Mouse (Mus musculus): Measurements from ENCODE around the gene Cyb561.
A peak's percentile ranks its signal among the peaks of the same experiment; 100 is the strongest.

Gene Cyb561

GRCm38 (mm10) chr11:105952911-105953386 is at the start of gene Cyb561:
Gene Cyb561, minus strand, starts transcription at chr11:105953336.
- DNase-seq: no peak

DNA sequence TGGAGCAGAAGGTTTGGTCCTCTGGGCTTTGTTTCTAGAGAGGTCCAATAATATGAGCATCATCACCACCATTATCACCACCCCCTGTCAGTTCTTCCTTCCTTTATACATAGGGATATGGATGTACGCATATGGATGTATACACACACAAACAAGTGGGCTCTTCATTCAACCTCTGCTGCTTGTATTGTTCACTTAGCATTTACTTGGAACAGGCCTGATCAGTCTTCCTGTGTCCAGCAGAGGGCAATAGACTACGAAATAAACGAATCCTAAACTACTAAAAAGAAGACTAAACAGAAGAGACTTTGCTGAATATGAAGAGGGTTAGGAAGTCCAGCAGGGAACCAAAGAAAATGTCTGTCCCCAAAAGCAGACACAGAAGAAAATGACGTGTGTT is 48.6 kb upstream of the Cyb561 start:
- peak; percentile 36 for DNase-seq

DNA sequence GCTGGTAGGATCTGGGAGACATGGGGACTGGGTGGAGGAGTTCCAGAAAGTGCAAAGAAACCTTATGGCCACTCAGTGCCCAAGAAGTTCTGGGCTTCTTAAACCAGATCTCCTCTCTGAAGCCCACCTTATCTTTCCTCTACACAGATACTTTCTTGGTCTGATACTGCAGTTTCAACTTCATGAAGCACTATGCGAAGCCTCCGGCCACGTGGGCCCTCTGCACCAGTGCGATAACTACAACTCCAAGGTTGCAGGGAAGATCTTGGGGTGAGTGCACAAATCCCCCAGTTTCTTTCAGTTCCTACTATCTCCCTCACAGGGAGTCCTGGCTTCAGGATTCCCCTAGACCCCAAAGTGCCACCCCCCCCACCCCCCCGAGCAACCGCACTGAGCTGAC is 46.9 kb upstream of the Cyb561 start:
- no peak for DNase-seq

- no peak for DNase-seq
Measured at GRCm38 (mm10) chr11:105994375-105994774, 41.2 kb upstream of the Cyb561 start, which contains the start of gene Ace3. Gene Ace3, plus strand, starts transcription at chr11:105994675.

DNA sequence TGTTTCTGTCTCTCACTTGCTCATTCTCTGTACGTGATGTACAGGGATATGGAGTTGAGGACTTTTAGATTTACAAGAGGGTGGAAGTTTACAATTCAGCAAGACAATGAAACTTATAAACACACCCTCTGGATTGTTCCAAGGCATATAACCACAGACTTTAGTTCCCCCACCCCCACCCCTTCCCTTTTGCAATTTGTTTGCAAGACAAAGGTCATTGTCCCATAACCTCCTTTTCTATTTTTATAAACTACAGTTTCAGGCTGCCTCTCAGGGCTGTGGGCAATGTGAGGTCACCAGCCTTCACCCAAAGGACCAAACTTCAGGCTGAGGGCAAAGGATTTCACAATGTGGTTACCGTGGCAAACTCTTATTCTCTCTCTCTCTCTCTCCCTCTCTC is 37.1 kb upstream of the Cyb561 start:
- no peak for DNase-seq

DNA sequence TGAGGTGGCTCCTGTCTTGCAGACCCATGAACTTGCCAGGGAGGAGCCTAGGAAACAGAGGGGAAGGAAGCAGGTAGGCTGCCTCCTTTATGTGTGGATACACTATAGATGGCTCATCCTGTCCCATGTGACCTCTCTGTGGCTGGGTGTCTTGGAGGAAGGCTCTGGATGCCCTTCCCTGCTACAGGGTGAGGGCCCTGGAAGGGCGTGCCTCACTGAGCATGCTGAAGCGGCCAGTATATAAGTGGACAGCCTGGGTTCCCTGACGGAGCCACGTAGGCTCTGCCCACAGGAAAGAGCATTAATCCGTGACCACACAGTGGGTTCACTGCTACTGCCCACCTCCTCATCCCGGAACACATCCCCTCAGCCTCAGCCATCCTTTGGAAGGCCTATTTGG is 36.3 kb upstream of the Cyb561 start:
- no peak for DNase-seq

- no peak for DNase-seq
Measured at GRCm38 (mm10) chr11:105987446-105987845, 34.3 kb upstream of the Cyb561 start.

DNA sequence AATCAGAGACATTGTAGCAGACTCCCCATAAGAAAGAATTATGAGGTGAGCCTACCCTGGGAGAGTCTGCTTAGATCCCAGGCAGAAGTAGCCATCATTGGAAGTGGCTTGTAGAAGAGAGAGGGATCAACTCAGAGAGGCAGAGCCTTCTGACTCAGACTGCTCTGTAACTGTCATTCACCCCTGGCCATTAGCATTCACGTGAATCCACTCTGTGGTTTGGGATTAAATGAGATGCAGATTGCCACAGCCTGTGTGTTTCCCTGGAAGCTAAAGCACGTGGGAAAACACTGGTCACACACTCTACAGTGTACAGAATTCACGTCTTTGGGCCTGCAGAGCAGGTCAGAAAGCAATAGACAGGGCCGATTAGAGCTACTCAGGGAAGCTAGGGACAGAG is 31.3 kb upstream of the Cyb561 start:
- no peak for DNase-seq

- DNase-seq: no peak
Measured at GRCm38 (mm10) chr11:105978634-105979033, 25.5 kb upstream of the Cyb561 start.

DNA sequence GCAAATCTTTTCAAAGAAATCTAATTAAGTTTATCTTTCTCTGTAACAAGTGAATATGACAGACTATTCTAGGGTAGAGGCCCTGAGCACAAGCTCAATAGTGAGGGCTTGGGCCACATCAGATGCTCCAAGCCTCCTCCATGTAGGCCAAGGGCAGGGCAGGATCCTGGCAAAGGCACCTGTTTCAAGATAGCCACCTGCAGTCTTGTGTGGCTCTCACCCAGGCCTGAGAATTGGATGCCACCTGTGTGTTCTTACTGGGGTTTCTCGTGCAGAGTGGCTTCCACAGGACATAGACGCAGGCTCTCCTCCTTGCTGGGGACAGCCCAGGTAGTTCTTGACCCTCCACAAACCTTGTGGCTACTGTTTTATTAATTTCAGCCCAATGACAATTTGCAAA is 25.1 kb upstream of the Cyb561 start:
- no peak for DNase-seq

GRCm38 (mm10) chr11:105975636-105976035 is 22.5 kb upstream of the Cyb561 start:
- no peak for DNase-seq

DNA sequence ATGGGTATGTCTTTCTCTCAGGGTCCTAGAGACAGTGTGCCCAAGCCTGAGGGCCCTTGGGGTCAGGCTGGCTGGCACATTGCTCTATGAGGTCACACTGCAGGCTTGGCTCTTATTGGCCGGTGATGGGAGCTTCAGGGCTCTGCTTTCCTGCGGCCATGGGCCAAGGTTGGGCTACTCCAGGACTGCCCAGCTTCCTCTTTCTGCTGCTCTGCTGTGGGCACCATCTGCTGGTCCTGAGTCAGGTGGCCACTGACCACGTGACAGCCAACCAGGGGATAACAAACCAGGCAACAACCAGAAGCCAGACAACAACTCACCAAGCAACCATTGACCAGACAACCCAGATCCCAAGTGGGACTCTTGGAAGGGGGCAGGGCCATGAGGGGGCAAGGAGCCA is 21.9 kb upstream of the Cyb561 start:
- DNase-seq: no peak

DNA sequence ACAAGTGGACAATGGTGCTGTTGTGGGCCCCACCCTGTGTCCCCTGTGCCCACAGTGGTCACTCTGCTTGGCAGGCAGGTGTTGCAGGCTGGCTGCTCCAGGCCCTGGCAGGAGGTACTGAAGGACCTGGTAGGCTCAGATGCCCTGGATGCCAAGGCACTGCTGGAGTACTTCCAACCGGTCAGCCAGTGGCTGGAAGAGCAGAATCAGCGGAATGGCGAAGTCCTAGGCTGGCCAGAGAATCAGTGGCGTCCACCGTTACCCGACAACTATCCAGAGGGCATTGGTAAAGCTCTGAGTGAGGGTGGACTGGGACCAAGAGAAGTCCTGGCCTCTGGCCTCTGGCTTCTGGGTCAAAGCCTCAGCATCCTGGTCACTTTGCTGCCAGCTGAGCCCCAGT is 21.5 kb upstream of the Cyb561 start:
- DNase-seq: peak; percentile 44

DNA sequence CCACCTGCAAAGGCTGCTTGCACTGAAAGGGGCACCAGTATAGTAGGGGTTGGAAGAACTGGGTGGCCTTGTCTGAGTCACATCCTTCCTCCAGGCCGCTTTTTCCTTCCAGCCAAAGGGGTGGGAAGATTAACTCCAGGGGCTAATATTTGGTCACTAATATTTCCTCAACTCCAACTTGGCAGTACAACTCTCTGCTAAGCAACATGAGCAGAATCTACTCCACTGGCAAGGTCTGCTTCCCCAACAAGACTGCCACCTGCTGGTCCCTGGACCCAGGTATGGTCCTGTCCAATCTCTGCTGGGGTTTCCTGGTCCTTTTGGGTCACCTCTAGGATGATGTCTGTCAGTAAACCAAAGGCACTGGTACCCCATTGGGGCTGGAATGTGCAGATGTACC is 16.4 kb upstream of the Cyb561 start:
- DNase-seq: peak; percentile 81

GRCm38 (mm10) chr11:105968948-105969347 is 15.8 kb upstream of the Cyb561 start:
- DNase-seq: no peak

DNA sequence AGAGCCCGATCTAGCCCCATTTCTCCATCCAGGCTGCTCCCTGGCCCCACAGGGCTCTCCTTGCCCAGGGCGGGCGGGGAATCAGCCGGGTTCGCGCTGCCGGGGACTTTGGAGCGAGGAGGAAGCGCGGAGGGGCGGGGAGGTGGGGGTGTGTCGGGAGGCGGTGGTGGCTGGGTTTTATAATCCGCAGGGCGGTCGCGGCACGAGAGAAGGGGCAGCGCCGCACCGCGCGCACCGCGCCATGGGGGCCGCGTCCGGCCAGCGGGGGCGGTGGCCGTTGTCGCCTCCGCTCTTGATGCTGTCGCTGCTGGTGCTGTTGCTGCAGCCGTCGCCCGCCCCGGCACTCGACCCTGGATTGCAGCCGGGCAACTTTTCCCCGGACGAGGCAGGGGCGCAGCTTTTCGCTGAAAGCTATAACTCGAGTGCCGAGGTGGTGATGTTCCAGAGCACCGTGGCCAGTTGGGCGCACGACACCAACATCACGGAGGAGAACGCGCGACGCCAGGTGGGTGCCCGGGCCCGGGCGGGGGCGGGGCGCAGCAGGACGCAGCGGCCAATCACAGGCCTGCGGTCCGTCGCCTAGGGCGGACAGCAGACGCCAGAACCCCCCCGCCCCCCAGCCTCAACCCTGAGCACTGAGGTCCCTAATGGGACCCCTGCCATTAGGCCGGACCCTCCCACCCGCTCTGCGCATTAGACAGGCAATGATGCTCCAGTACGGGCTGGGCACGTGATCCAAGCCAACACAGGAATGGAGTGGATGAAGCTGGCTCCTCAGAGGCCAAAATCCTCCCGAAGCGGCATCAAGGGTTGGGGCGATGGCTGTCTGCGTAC is 14.8 kb upstream of the Cyb561 start, which contains the start of gene Ace:
Ace (plus strand) TSS at position 205 of the 834 bp plus-strand sequence.
- DNase-seq: peak; percentile 77

- DNase-seq: no peak
Measured at GRCm38 (mm10) chr11:105966288-105966687, 13.2 kb upstream of the Cyb561 start.

- no peak for DNase-seq
Measured at GRCm38 (mm10) chr11:105964691-105965090, 11.6 kb upstream of the Cyb561 start.

GRCm38 (mm10) chr11:105959355-105959754 is 6.2 kb upstream of the Cyb561 start:
- no peak for DNase-seq

DNA sequence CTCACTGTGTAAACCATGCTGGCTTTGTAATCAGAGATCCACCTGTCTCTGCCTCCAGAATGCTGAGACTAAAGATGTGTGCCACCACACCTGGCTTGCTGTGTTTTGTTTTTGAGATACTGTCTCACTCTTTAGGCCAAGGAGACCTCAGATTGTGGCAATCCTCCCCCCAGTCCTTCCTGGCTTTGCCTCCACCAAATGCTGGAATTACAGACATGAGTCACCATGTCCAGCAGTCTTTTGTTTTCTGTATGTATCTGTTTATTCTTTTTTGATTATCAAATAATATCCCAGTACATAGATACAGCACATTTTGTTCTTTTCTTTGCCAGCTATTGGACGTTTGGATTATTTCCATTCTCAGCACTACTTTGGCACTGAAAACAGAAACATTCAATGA is 5.4 kb upstream of the Cyb561 start:
- no peak for DNase-seq

GRCm38 (mm10) chr11:105957501-105957900 is 4.4 kb upstream of the Cyb561 start:
- no peak for DNase-seq

DNA sequence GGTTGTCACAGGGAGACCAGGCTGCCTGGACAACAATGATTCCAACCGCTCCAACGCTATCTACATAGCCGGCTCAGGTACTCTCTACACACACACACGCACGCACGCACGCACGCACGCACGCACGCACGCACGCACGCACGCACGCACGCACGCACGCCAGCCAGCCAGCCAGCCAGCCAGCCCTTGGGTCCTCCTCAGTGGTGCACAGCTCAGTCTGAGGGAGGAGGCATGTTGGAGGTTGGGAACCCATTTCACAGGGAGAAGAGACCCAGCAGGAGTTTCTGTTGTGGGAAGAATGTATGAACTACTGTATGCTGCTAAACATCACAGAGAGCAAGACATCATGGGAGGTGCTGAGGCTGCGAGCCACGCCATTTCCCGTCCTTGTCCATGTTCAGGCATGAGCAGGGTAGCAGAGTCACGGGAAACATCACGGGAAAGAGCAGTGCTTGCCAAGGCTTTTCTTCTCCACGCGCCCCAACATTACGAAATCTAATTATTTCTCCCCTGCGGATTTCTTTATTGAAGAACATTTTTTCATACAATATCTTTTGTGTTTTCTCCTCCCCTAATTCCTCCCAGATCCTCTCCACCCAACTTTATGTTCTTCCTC is 2.8 kb upstream of the Cyb561 start:
- DNase-seq: no peak

GRCm38 (mm10) chr11:105953402-105953801 is 266 bp upstream of the Cyb561 start:
- DNase-seq: no peak

- DNase-seq: no peak
Measured at GRCm38 (mm10) chr11:105952111-105952510, 1.0 kb downstream of the Cyb561 start.
